Mouse (Mus musculus) MEL (cell line): ENCODE data around the gene Ifnz. TPM values are rescaled to one million over a fixed set of nuclear protein-coding genes. Genes with fewer than 3 reads are reported as not detected.

Experiments
- DNase-seq: peaks from one replicate; pipeline ENCODE4 v3.0.0; 2011; ENCODE audit warnings: low read depth, low spot score
- H3K27ac ChIP-seq: 2 replicates; pipeline ENCODE4 v1.5.1; 2012; ENCODE audit warnings: low read depth, mild to moderate bottlenecking, control low read depth, low read length, moderate library complexity; ENCODE audit not compliant: control insufficient read depth
- H3K27me3 ChIP-seq, 2 experiments: fragments of 150-350 bp in 1 of 2; sonication (generic) in 1 of 2; 2 replicates each; pipeline ENCODE4 v1.6.1; 2012; ENCODE audit warnings: low read length in 2 of 2, mild to moderate bottlenecking in 2 of 2, improper control_type of control experiment in 1 of 2, moderate library complexity in 1 of 2; ENCODE audit not compliant: insufficient read depth in 2 of 2, control insufficient read depth in 1 of 2
- H3K36me3 ChIP-seq, 2 experiments: 2 replicates each; pipeline ENCODE4 v1.6.1; 2012 to 2014; ENCODE audit warnings: low read length in 2 of 2, improper control_type of control experiment in 1 of 2, inconsistent platforms in 1 of 2, mild to moderate bottlenecking in 1 of 2; ENCODE audit not compliant: insufficient read depth in 2 of 2, control insufficient read depth in 1 of 2
- H3K4me1 ChIP-seq, 2 experiments: fragments of 150-350 bp in 1 of 2; sonication (generic) in 1 of 2; 2 replicates each; pipeline ENCODE4 v1.6.1; 2012; ENCODE audit warnings: low read length in 2 of 2, improper control_type of control experiment in 1 of 2, mild to moderate bottlenecking in 1 of 2; ENCODE audit not compliant: insufficient read depth in 2 of 2, control insufficient read depth in 1 of 2
- H3K4me3 ChIP-seq, 2 experiments: fragments of 150-350 bp in 1 of 2; sonication (generic) in 1 of 2; 2 replicates each; pipeline ENCODE4 v1.5.1; 2012; ENCODE audit warnings: low read depth in 2 of 2, low read length in 2 of 2, mild to moderate bottlenecking in 2 of 2, moderate library complexity in 2 of 2, control low read depth in 1 of 2, improper control_type of control experiment in 1 of 2; ENCODE audit not compliant: control insufficient read depth in 1 of 2, insufficient read depth in 1 of 2
- H3K79me2 ChIP-seq: 2 replicates; pipeline ENCODE4 v1.6.1; 2012; ENCODE audit warnings: mild to moderate bottlenecking, low read length, moderate library complexity; ENCODE audit not compliant: control insufficient read depth, poor library complexity, insufficient read depth
- H3K9ac ChIP-seq: 2 replicates; pipeline ENCODE4 v1.6.1; 2012; ENCODE audit warnings: low read depth, mild to moderate bottlenecking, control low read depth, low read length, moderate library complexity; ENCODE audit not compliant: control insufficient read depth, poor library complexity, severe bottlenecking
- H3K9me3 ChIP-seq: fragments of 150-350 bp; sonication (generic); replicated peaks from 2 replicates; pipeline ENCODE4 v1.6.1; 2012; ENCODE audit warnings: mild to moderate bottlenecking, low read length, improper control_type of control experiment, moderate library complexity; ENCODE audit not compliant: insufficient read depth
- CHD1 ChIP-seq: IDR thresholded peaks from 2 replicates; pipeline ENCODE4 v1.6.1; 2012; ENCODE audit warnings: low read depth, mild to moderate bottlenecking, inconsistent platforms, low read length, improper control_type of control experiment
- CHD2 ChIP-seq: IDR thresholded peaks from 2 replicates; pipeline ENCODE4 v1.6.1; 2011; ENCODE audit warnings: low read length, improper control_type of control experiment
- E2F4 ChIP-seq: IDR thresholded peaks from 2 replicates; pipeline ENCODE4 v1.6.1; 2011; ENCODE audit warnings: low read depth, low read length, improper control_type of control experiment, borderline replicate concordance
- EP300 ChIP-seq, 2 experiments: IDR thresholded peaks; 2 replicates each; pipeline ENCODE4 v1.6.1; 2011; ENCODE audit warnings: improper control_type of control experiment in 2 of 2, low read length in 2 of 2, low read depth in 1 of 2, mild to moderate bottlenecking in 1 of 2
- GABPA ChIP-seq: IDR thresholded peaks from 2 replicates; pipeline ENCODE4 v1.6.1; 2012; ENCODE audit warnings: low read depth, mild to moderate bottlenecking, inconsistent platforms, low read length, improper control_type of control experiment, moderate library complexity
- GATA1 ChIP-seq: IDR thresholded peaks from 2 replicates; pipeline ENCODE4 v1.6.1; 2011; ENCODE audit warnings: low read depth, low read length, improper control_type of control experiment
- HCFC1 ChIP-seq: IDR thresholded peaks from 2 replicates; pipeline ENCODE4 v1.6.1; 2012; ENCODE audit warnings: low read depth, mild to moderate bottlenecking, inconsistent platforms, low read length, improper control_type of control experiment, moderate library complexity
- MAFK ChIP-seq: IDR thresholded peaks from 2 replicates; pipeline ENCODE4 v1.6.1; 2011; ENCODE audit warnings: low read depth, mild to moderate bottlenecking, low read length, improper control_type of control experiment, borderline replicate concordance
- MAZ ChIP-seq: IDR thresholded peaks from 2 replicates; pipeline ENCODE4 v1.6.1; 2012; ENCODE audit warnings: low read depth, mild to moderate bottlenecking, inconsistent platforms, low read length, improper control_type of control experiment
- MXI1 ChIP-seq: IDR thresholded peaks from 2 replicates; pipeline ENCODE4 v1.6.1; 2011; ENCODE audit warnings: mild to moderate bottlenecking, low read depth, low read length, improper control_type of control experiment
- MYB ChIP-seq: IDR thresholded peaks from 2 replicates; pipeline ENCODE4 v1.6.1; 2011; ENCODE audit warnings: mild to moderate bottlenecking, low read depth, low read length, improper control_type of control experiment
- NRF1 ChIP-seq: IDR thresholded peaks from 2 replicates; pipeline ENCODE4 v1.6.1; 2014; ENCODE audit warnings: low read depth, mild to moderate bottlenecking, inconsistent platforms, low read length, improper control_type of control experiment, moderate library complexity; ENCODE audit not compliant: poor library complexity, insufficient read depth, severe bottlenecking
- POLR2A ChIP-seq, 2 experiments: IDR thresholded peaks; 2 replicates each; pipeline ENCODE4 v1.6.1; 2011 to 2012; ENCODE audit warnings: low read length in 2 of 2, mild to moderate bottlenecking in 2 of 2, control low read depth in 1 of 2, improper control_type of control experiment in 1 of 2, low read depth in 1 of 2, moderate library complexity in 1 of 2; ENCODE audit not compliant: control insufficient read depth in 1 of 2, insufficient read depth in 1 of 2, poor library complexity in 1 of 2
- POLR2AphosphoS5 ChIP-seq: IDR thresholded peaks from 2 replicates; pipeline ENCODE4 v1.6.1; 2012; ENCODE audit warnings: low read depth, borderline replicate concordance, mild to moderate bottlenecking, inconsistent platforms, low read length, moderate library complexity, mixed read lengths
- RAD21 ChIP-seq: IDR thresholded peaks from 2 replicates; pipeline ENCODE4 v1.6.1; 2011; ENCODE audit warnings: mild to moderate bottlenecking, low read depth, low read length, improper control_type of control experiment
- RCOR1 ChIP-seq: IDR thresholded peaks from 2 replicates; pipeline ENCODE4 v1.6.1; 2012; ENCODE audit warnings: low read depth, mild to moderate bottlenecking, inconsistent platforms, low read length, improper control_type of control experiment
- SIN3A ChIP-seq: IDR thresholded peaks from 2 replicates; pipeline ENCODE4 v1.6.1; 2012; ENCODE audit warnings: low read length, improper control_type of control experiment, inconsistent platforms
- SMC3 ChIP-seq: IDR thresholded peaks from 2 replicates; pipeline ENCODE4 v1.6.1; 2011; ENCODE audit warnings: low read depth, low read length, improper control_type of control experiment
- TBP ChIP-seq: IDR thresholded peaks from 2 replicates; pipeline ENCODE4 v1.8.0; 2011; ENCODE audit warnings: low read depth, low read length, improper control_type of control experiment
- TCF12 ChIP-seq: IDR thresholded peaks from 2 replicates; pipeline ENCODE4 v1.6.1; 2014; ENCODE audit warnings: low read depth, mild to moderate bottlenecking, inconsistent platforms, low read length, improper control_type of control experiment, moderate library complexity
- UBTF ChIP-seq: IDR thresholded peaks from 2 replicates; pipeline ENCODE4 v1.6.1; 2012; ENCODE audit warnings: low read depth, mild to moderate bottlenecking, inconsistent platforms, low read length, improper control_type of control experiment, moderate library complexity, borderline replicate concordance; ENCODE audit not compliant: insufficient read depth
- USF1 ChIP-seq: IDR thresholded peaks from 2 replicates; pipeline ENCODE4 v1.6.1; 2014; ENCODE audit warnings: low read depth, mild to moderate bottlenecking, inconsistent platforms, low read length, improper control_type of control experiment, moderate library complexity
- ZKSCAN1 ChIP-seq: IDR thresholded peaks from 2 replicates; pipeline ENCODE4 v1.6.1; 2012; ENCODE audit warnings: low read depth, mild to moderate bottlenecking, inconsistent platforms, low read length, improper control_type of control experiment, moderate library complexity
- ZMIZ1 ChIP-seq: IDR thresholded peaks from 2 replicates; pipeline ENCODE4 v1.6.1; 2012; ENCODE audit warnings: low read depth, mild to moderate bottlenecking, inconsistent platforms, low read length, improper control_type of control experiment, moderate library complexity
- polyA plus RNA-seq, 2 experiments: library from polyadenylated mRNA; stranded (reverse) in 1 of 2; unstranded in 1 of 2; fragments of >175 nt in 1 of 2; fragments of >200 nt in 1 of 2; gene quantifications; 2 replicates each; pipeline versions ENCODE4 v1.2.1 to v1.2.4; 2012; ENCODE audit warnings: low replicate concordance in 2 of 2, low read depth in 1 of 2; ENCODE audit not compliant: insufficient read length in 2 of 2, insufficient read depth in 1 of 2, missing spikeins in 1 of 2
- total RNA-seq: library from RNA; depleted of rRNA; stranded (reverse); fragments of 300-350 nt; gene quantifications from 2 replicates; pipeline ENCODE4 v1.2.3, GENCODE M21; 2012

The Ifnz gene
- total and polyA plus RNA-seq, 3 experiments: 0.11 TPM; not detected in 2

GRCm38 (mm10) chr4:88739036-88739435 lies 42.9 kb upstream of the Ifnz start:
- H3K9me3 ChIP-seq: no peaks in the 10 kb centered on the region
- H3K27ac ChIP-seq: no peak overlapping the region
- no peak overlapping the region for H3K9ac ChIP-seq
- TF ChIP-seq CHD1: no peak
- TF ChIP-seq RAD21: no peak
- TF ChIP-seq POLR2AphosphoS5: no peak
- no peak for TF ChIP-seq GABPA
- TF ChIP-seq ZMIZ1: no peak
- TF ChIP-seq ZKSCAN1: no peak
- no peak for TF ChIP-seq SMC3
- no peak for TF ChIP-seq MYB
- no peak for TF ChIP-seq NRF1
- TF ChIP-seq HCFC1: no peak
- no peak for TF ChIP-seq SIN3A
- TF ChIP-seq RCOR1: no peak
- no peak for TF ChIP-seq E2F4
- no peak for TF ChIP-seq USF1
- no peak for TF ChIP-seq MAZ
- no peak for TF ChIP-seq MAFK
- TF ChIP-seq TBP: no peak
- no peaks in the 10 kb centered on the region for H3K79me2 ChIP-seq
- peaks cover 9 to 10% of the 10 kb centered on the region in 2 experiments for H3K27me3 ChIP-seq
- DNase-seq: no peak
- H3K36me3 ChIP-seq: no peaks in the 10 kb centered on the region
- no peak overlapping the region for H3K4me3 ChIP-seq
- H3K4me1 ChIP-seq: no peaks in the 10 kb centered on the region

GRCm38 (mm10) chr4:88741426-88741825 lies 40.5 kb upstream of the Ifnz start:
- H3K79me2 ChIP-seq: no peaks in the 10 kb centered on the region

More at GRCm38 (mm10) chr4:88741426-88741825, 40.5 kb upstream of the Ifnz start:
- H3K4me3 ChIP-seq: no peak overlapping the region
- H3K9ac ChIP-seq: no peak overlapping the region
- TF ChIP-seq TCF12 (no peak), GATA1 (no peak), UBTF (no peak), RCOR1 (no peak), EP300 (IDR thresholded peaks at IDR 0.05; ENCODE audit: low read depth in 1 of 2, low read length in 2 of 2) (no peak), MXI1 (no peak), ZMIZ1 (no peak), POLR2AphosphoS5 (no peak), SMC3 (no peak), POLR2A (IDR thresholded peaks at IDR 0.05; ENCODE audit: control insufficient read depth in 1 of 2, insufficient read depth in 1 of 2, low read depth in 1 of 2, low read length in 2 of 2, poor library complexity in 1 of 2) (no peak), USF1 (no peak), CHD2 (no peak)
- H3K27me3 ChIP-seq: peaks cover 4 to 8% of the 10 kb centered on the region in 2 experiments; a peak in 3 of 4 replicates
- DNase-seq: no peak
- H3K9me3 ChIP-seq: no peaks in the 10 kb centered on the region
- H3K4me1 ChIP-seq: no peaks in the 10 kb centered on the region
- no peak overlapping the region for H3K27ac ChIP-seq
- no peaks in the 10 kb centered on the region for H3K36me3 ChIP-seq
